Mouse (Mus musculus) neutrophil, adult 5-6 weeks (primary cell): ENCODE results near the gene Hpd. TPM values are rescaled to one million over a fixed set of nuclear protein-coding genes. Genes with fewer than 3 reads are reported as not detected.
"Not testable (repeated sequence)": the region's sequence is repeated elsewhere in the genome, so short reads cannot be mapped to it uniquely, and the experiment has no call there.

ENCODE experiments used
- ATAC-seq: fragments of 151-379, 151-347 bp; 2 replicates; pipeline ENCODE4 v1.8.0; 2017; ENCODE audit warnings: mild to moderate bottlenecking, moderate TSS enrichment; ENCODE audit not compliant: insufficient number of reproducible peaks, poor library complexity, low FRiP score, severe bottlenecking; ENCODE audit errors: extremely low read depth
- total RNA-seq: library from RNA; stranded (forward); fragments of 200-1000 nt; gene quantifications from 2 replicates; pipeline ENCODE4 v1.2.3, GENCODE M21; 2017

The Hpd gene
- not detected in 2 replicates for total RNA-seq

DNA sequence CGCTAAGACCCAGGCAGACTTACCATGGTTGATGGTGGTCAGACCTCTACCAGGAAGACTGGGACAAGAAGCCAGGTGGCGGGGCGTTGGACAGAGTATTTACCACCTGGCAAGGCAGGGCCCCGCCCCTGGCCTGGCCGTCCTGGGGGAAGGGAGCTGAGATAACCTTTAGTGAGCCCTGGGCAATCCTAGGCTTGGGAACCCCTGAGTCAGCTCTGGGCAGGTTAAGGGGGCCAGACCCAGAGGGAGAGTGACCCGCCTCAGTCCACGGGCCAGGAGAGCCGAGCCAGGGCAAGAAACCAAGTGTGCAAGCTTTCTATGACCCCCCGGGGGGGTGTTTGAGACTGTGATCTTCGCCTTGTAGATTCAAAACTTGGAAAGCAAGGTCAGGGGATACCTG, at the start of gene Hpd:
Hpd (minus strand) TSS at position 77 of the 400 bp plus-strand sequence.
- ATAC-seq, result no peak

DNA sequence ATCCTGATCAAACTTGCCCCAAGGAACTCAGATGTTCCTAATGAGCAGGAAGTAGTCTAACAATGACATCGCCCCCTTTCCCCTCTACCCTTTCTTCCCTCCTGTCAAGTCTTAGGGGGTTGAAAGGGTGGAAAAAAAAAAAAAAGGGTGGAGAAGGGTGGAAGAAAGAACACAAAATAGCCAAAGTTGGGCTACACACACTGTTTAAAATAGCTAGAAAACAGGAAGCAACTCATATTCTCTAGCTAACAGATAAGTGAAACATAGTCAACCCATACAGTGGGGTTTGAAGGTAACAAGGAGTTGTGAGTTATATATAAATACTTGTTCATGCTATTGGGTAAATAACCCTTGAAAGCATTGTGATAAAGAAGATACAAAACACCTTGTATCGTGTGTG, 49.7 kb upstream of the Hpd start:
- no peak for ATAC-seq

DNA sequence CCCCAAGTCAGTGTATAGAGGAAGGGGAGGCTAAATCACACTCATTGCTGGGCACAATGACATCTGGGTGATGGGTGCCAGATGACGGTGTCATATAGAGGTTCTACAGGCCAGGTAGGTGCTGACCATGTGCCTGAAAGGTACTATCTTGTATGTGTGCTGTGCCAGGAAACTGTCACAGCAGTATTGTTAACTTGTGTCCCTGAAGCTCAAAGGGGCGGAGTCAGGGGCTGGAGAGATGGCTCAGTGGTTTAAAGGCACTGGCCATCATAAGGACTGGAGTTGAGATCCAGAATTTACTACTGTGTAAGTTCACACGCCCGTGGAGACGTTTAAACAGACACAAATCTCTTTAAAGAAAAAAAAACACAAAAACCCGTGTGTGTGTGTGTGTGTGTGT, 46.8 kb upstream of the Hpd start:
- ATAC-seq, result no peak

DNA sequence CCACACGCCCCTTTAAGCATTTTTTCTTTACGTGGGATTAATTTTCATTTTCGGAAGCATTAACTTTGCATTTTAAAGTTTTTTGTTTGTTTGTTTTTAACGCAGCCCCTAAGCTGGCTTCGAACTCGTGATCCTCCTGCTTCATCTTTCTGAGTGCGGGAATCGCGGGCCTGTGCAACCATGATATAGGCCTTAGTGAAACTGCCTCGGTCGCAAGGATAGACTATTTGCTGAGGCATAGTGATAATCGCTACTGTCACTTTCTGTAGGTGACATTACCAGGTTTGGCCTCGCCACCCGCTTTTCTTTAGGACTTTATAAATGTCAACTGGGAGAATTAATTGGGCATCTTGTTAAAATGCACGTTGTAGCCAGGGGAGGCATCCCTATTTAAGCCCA, 46.0 kb upstream of the Hpd start:
- ATAC-seq, result no peak

DNA sequence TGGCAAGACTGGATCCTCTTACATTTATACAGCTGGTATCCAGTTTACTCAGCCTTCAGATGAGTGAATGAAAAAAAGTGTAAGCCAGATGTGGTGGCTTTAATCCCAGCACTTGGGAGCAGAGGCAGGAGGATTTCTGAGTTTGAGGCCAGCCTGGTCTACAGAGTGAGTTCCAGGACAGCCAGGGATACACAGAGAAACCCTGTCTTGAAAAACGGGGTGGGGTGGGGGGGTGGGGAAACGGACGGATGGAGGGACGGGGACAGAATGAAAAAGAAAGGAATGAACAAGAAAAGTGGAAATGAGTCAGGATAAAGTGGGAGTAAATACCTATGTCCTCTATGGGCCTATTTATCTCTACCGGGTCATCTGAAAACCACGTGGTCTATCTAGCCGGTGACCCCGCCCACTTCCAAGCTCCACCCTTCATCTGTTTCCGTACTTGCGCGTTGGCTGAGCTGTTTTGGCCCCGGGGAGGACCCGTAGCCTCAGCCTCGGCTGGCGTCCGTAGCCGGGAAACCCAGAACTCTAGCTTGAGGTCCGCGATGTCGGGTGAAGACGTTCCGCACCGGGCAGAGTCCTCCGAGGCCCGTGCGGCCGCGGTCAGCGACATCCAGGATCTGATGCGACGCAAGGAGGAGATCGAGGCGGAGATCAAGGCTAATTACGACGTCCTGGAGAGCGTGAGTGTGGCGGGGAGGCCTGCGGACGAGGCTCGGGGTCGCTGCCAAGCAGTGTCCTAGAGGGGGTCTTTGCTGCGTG, 45.4 kb upstream of the Hpd start:
- ATAC-seq, result peak; percentile 83

DNA sequence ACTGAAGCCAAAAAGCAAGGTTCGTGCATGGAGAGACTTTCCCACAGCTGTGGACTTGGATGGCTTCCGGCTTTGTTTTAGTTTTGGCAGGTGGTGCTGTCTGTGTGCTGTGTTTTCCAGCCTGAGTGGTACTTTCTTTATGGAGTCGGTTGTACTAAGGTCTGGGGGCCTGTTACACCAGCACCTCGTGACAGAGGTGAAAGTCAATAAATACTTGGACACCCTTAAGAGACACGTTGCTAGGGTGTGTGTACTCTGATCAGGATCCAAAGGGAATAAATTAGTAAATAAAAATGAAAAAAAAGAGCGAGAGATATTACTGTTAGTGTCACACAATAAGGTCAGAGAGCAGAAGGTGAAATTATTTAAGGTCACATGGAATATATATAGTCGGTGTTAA, 44.3 kb upstream of the Hpd start:
- ATAC-seq, result no peak

DNA sequence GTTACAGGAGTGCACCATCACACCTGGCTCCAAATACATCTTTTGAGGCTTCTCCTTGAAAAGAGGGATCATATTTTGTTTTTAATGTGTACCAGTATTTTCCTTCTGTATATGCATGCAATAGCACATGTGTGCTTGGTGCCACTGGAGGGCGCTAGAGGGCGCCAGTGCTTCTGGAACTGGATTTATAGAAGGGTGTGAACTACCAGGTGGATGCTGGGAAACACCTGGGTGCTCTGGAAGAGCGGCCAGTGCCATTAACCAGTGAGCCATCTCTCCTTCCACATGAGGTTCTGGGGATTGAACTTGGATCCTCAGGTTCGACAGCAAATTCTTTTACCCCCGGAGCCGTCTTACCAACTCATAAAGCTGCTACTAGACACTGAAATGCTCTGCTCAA, 41.3 kb upstream of the Hpd start:
- not testable (repeated sequence) for ATAC-seq

DNA sequence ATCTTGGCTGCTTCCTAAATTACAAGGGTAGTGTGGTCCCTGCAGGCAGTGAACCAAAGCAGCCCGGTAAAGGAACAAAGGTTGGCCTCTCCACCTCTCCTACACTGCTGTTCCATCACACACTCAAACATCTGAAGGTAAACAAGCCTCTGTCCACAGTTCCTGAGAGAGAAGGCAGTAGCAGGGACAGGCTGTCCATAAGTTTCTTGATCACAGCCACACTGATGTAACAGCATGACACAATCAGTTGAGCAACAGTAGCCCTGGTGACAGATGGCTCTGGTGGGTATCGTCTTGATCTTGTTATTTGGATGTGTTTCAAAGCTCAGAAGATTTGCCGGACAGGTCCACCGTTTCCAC, 40.5 kb upstream of the Hpd start:
- no peak for ATAC-seq

DNA sequence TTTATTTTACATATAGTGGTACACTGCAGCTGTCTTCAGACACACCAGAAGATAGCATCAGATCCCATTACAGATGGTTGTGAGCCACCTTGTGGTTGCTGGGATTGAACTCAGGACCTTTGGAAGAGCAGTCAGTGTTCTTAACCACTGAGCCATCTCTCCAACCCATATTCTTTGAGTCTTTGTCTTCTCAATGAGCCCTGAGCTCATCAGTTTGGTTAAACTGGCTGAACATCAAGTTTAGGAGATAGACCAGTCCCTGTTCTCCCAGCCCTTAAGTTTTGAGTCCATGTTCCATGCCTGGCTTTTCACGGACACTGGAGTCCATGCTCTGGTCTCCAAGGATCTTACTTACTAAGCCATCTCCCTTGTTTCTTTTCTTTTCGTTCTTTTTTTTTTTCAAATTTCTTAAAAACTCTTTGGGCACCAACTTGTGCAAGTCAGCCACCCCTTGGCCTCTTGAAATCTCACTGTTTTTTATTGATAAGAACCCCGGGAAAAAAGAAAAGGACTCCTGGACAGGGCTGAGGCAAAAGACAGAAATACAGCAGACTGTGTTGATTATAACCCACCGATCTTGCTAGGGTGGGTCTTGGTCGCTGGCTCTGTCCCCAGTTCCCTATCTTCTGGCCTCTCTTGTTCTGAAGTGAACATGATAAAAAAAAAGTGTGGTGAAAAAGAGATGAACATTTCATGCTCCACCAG, 40.0 kb upstream of the Hpd start:
- ATAC-seq, result not testable (repeated sequence)

DNA sequence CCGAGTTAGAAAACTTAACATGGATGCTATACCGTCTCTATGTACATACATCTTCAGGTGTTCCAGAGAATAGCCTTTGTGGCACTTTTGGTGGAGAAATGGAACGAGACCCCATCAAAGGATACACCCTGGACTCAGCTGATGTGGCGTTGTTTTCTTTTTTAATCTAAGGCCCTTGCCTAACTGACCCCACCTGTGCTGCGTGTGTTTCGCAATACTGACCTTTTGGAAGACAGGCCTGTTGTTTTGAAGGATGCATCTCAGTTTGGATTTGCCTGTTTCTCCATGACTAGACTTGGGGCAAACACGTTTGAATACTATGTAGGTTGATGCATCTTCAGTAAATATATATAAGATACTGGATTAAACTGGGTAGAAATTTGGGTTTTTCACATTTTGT, 21.1 kb upstream of the Hpd start:
- not testable (repeated sequence) for ATAC-seq

DNA sequence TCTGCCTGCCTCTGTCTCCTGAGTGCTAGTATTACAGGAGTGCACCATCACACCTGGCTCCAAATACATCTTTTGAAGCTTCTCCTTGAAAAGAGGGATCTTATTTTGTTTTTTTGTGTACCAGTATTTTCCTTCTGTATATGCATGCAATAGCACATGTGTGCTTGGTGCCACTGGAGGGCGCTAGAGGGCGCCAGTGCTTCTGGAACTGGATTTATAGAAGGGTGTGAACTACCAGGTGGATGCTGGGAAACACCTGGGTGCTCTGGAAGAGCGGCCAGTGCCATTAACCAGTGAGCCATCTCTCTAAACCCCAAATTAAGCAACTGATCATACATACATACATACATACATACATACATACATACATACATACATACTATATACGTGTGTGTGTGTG, 20.2 kb upstream of the Hpd start:
- not testable (repeated sequence) for ATAC-seq

DNA sequence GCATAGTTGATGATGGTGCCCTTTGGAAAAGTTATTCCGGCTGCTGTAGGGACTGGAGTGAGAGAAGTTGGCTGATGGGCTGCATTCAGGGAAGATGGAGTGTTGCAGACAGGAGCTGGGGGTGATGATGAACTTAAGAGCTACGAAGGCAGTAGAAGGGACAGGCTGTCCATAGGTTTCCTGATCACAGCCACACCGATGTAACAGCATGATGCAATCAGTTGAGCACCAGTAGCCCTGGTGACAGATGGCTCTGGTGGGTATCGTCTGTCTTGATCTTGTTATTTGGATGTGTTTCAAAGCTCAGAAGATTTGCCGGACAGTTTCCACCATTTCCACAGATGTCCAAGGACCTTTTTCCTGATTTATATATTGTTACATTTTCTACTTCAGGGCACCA, 19.5 kb upstream of the Hpd start:
- no peak for ATAC-seq

DNA sequence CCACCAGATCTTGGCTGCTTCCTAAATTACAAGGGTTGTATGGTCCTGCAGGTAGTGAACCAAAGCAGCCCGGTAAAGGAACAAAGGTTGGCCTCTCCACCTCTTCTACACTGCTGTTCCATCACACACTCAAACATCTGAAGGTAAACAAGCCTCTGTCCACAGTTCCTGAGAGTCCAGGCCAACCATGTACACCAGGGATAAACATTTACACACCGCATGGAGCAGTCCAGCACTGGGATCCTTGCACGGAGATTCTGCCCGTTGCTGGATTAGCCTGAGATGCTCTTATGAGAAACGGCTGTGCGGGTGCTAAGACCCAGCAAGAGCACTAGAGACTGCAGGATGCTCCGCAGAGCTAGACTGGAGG, 19.0 kb upstream of the Hpd start:
- ATAC-seq, result no peak

DNA sequence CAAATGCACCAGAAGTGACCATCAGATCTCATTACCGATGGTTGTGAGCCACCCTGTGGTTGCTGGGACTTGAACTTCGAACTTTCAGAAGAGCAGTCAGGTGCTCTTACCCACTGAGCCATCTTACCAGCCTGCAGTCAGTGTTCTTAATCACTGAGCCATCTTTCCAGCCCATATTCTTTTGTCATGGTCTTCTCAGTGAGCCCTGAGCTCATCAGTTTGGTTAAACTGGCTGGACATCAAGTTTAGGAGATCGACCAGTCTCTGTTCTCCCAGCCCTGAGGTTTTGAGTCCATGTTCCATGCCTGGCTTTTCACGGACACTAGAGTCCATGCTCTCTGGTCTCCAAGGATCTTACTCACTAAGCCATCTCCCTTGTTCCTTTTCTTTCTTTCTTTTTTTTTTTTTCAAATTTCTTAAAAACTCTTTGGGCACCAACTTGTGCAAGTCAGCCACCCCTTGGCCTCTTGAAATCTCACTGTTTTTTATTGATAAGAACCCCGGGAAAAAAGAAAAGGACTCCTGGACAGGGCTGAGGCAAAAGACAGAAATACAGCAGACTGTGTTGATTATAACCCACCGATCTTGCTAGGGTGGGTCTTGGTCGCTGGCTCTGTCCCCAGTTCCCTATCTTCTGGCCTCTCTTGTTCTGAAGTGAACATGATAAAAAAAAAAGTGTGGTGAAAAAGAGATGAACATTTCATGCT, 18.4 kb upstream of the Hpd start:
- ATAC-seq, result not testable (repeated sequence)

DNA sequence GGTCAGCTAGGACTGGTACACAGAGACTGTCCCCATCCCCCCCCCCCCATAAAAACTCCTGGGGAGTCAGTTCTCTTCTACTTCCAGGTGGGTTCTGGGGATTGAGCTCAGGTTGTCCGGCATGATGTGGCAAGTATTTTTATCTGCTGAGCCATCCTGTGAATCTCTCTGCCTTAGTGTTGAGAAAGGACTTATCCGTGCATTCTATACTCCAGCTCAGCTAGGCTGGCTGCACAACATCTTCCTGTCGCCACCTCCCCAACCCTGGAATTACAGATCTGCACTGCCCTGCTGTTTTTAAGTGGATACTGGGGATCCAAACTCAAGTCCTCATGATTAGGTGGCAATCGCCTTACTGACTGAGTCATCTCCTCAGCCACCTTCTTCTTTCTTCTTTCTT, 16.0 kb upstream of the Hpd start:
- ATAC-seq, result no peak

DNA sequence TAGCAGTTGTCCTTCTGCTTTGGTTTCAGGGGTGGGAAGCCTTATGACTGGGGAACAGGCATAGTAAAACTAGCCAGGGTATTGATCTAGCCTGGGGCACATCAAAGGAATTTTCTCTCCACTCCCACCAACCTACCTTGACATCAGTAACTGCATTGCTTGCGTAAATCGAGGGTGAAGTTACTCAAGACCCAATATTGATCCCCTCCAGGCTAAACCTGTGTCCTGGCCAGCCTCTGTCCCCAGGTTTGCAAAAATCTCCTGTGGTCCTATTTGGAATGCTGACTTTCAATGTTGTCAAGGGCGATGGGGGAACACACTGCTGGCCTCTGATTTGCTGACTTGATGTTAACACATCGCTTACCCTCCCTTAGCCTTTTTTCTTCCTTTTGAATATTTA, 14.2 kb upstream of the Hpd start:
- ATAC-seq, result no peak

DNA sequence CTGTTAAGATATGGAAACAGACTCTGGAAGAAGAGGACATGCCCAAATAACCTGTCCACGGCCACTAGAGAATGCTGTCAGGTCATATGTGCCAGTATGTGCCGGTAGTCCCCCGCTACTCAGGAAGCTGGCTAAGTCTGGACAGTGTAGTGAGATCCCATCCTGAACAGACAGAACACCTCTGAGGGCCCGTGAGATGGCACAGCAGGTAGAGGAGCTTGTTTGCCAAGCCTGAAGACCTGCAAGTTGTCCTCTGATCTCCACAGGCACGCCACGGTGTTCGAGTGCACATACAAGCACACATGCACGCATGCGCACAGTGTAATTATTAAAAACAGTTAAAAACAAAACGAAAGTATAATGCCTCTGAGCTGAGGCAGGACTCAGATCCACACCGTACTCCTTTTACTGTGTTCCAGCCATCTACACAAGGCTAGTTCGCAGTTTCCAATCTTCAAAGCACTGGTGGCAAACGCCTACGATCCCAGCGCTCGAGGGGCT, 13.0 kb upstream of the Hpd start:
- no peak for ATAC-seq

DNA sequence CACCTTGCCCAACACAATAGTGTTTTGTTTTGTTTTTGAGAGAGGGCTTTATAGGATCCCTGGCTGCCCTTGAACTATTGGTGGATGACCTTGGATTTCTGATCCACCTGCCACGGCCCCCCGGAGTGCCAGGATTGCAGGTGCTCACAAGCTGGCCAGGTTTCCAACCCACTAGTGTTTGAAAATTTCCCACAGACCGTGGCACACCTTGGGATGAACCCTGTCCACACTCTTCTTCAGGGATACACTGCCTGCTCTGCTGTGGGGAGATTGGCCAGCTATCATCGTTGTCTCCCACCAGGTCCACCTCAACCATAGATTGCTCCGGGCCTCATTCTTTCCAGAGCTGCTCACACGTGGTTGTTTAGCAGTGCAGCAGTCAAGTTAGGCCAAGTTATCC, 12.3 kb upstream of the Hpd start:
- no peak for ATAC-seq

DNA sequence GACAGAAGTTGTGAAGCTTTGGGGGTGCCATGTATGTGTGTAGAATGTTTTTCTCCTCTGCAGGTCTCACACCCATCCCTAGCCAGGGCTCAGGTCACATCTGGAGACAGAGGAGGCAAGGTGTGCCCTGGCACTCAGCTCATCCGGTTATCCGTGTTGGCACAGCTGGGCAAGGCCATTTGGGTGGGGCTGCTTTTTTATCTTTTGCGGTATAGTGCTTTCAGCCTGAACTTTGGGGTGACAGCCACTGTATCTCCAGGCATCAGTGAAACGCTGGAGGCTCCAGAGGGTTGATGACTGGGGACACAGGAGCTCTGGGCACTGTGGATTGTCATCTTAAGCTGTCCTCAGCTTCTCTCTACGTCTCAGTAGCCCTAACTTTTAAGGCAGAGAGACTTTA, 10.9 kb upstream of the Hpd start:
- no peak for ATAC-seq

DNA sequence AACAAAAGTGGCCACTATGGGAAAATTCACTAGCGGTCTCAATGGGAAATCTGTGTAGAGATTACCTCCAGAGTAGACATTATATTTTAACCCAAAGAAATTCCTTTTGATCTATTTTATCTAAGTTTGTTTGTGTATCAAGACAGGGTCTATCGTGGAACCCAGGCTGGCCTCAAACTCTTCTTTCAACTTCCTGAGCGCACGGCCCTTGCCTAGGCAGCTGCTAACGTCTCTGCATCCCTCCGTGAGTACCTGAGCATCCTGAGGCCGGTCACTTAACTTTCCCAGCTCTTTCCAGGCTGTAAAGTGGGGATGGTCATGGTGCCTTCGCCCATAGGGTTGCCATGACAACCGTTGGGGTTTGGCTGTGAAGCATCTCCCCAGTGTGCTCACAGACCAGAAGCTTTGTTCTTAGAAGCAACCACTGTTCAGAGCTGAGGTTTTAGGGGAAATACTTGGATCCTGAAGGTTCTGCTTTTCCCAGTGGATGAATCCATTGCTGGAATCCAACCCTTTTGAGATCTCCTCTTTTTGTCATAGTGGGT, 10.2 kb upstream of the Hpd start:
- ATAC-seq, result no peak
